Mouse (Mus musculus) right cerebral cortex, adult 2 months (tissue): Measurements from ENCODE around the gene Ptpn14.

ENCODE experiments used
- DNase-seq, 2 experiments: peaks; one replicate each; pipeline ENCODE4 v3.0.0; 2021 to 2022; ENCODE audit warnings: low spot score in 2 of 2

The Ptpn14 gene

GRCm38 (mm10) chr1:189770516-189770915 lies 42.4 kb downstream of the Ptpn14 start:
- DNase-seq = no peak

GRCm38 (mm10) chr1:189772707-189773106 lies 44.6 kb downstream of the Ptpn14 start:
- DNase-seq = no peak

- no peak for DNase-seq
These were observed 46.7 kb downstream of the Ptpn14 start for GRCm38 (mm10) chr1:189774778-189775177.

GRCm38 (mm10) chr1:189777207-189777606 lies 49.1 kb downstream of the Ptpn14 start:
- no peak for DNase-seq

- no peak for DNase-seq
These were observed 50.3 kb downstream of the Ptpn14 start for GRCm38 (mm10) chr1:189778343-189778742.

GRCm38 (mm10) chr1:189779226-189779625 lies 51.2 kb downstream of the Ptpn14 start:
- DNase-seq = no peak

GRCm38 (mm10) chr1:189781721-189782345 lies 53.8 kb downstream of the Ptpn14 start:
- DNase-seq = no peak

- DNase-seq = no peak
These were observed 54.6 kb downstream of the Ptpn14 start for GRCm38 (mm10) chr1:189782709-189783108.

GRCm38 (mm10) chr1:189784503-189784902 lies 56.4 kb downstream of the Ptpn14 start:
- no peak for DNase-seq

- peak; percentile 70 to 88 for DNase-seq
These were observed 58.8 kb downstream of the Ptpn14 start for GRCm38 (mm10) chr1:189786707-189787485.

- DNase-seq = no peak
These were observed 61.5 kb downstream of the Ptpn14 start for GRCm38 (mm10) chr1:189789545-189789944.

- no peak for DNase-seq
These were observed 62.6 kb downstream of the Ptpn14 start for GRCm38 (mm10) chr1:189790666-189791065.

GRCm38 (mm10) chr1:189791534-189792217 lies 63.6 kb downstream of the Ptpn14 start:
- DNase-seq = no peak

- no peak for DNase-seq
These were observed 64.6 kb downstream of the Ptpn14 start for GRCm38 (mm10) chr1:189792560-189793195.

- DNase-seq = no peak
These were observed 70.9 kb downstream of the Ptpn14 start for GRCm38 (mm10) chr1:189798949-189799348.

- DNase-seq = peak; percentile 47 to 56
These were observed 72.3 kb downstream of the Ptpn14 start for GRCm38 (mm10) chr1:189800211-189800961.

- DNase-seq = no peak
These were observed 73.2 kb downstream of the Ptpn14 start for GRCm38 (mm10) chr1:189801303-189801702.

- DNase-seq = no peak
These were observed 74.5 kb downstream of the Ptpn14 start for GRCm38 (mm10) chr1:189802575-189802974.

- DNase-seq = no peak
These were observed 75.7 kb downstream of the Ptpn14 start for GRCm38 (mm10) chr1:189803742-189804141.

GRCm38 (mm10) chr1:189806533-189807297 lies 78.6 kb downstream of the Ptpn14 start:
- DNase-seq = peak in 1 of 2 experiments; percentile 27

GRCm38 (mm10) chr1:189808015-189808414 lies 79.9 kb downstream of the Ptpn14 start:
- no peak for DNase-seq
